Mouse (Mus musculus) layer of hippocampus, postnatal 14 days (tissue): ENCODE measurements around the gene Pygo1. TPM values are rescaled to one million over a fixed set of nuclear protein-coding genes. Genes with fewer than 3 reads are reported as not detected.

ENCODE experiments used
- DNase-seq, 2 experiments: peaks; one replicate each; pipeline ENCODE4 v3.0.0; 2021 to 2022; ENCODE audit warnings: low spot score in 2 of 2, mixed read lengths in 1 of 2
- total RNA-seq, 2 experiments: library from RNA; stranded (reverse); gene quantifications; 2 replicates each; pipeline ENCODE4 v1.2.3; 2021

Pygo1 gene
- total RNA-seq, 2 experiments from 2014 or later: 26.0 to 28.6 TPM

GRCm38 (mm10) chr9:72931166-72931790 lies 5.8 kb downstream of the Pygo1 start:
- peak; percentile 62 to 85 for DNase-seq

- no peak for DNase-seq
These were observed 9.9 kb downstream of the Pygo1 start for GRCm38 (mm10) chr9:72935309-72935708.

- DNase-seq: no peak
These were observed 10.9 kb downstream of the Pygo1 start for GRCm38 (mm10) chr9:72936301-72936700.

- DNase-seq: no peak
These were observed 18.0 kb downstream of the Pygo1 start for GRCm38 (mm10) chr9:72943424-72943823.

GRCm38 (mm10) chr9:72944286-72944685 lies 18.8 kb downstream of the Pygo1 start:
- no peak for DNase-seq

- no peak for DNase-seq
These were observed 21.6 kb downstream of the Pygo1 start for GRCm38 (mm10) chr9:72947010-72947409.

- DNase-seq: no peak
These were observed 24.1 kb downstream of the Pygo1 start for GRCm38 (mm10) chr9:72949572-72949971.

- DNase-seq: no peak
These were observed 29.3 kb downstream of the Pygo1 start for GRCm38 (mm10) chr9:72954746-72955145.

GRCm38 (mm10) chr9:72955546-72955945 lies 30.1 kb downstream of the Pygo1 start:
- DNase-seq: peak in 1 of 2 experiments; percentile 45

- DNase-seq: peak; percentile 69 to 73
These were observed 33.3 kb downstream of the Pygo1 start, which contains the start of the genes Dyx1c1 and Gm44503 for GRCm38 (mm10) chr9:72958521-72959450. Gene Dyx1c1, plus strand, starts transcription at chr9:72958785. Gene Gm44503, plus strand, starts transcription at chr9:72958852.

- no peak for DNase-seq
These were observed 35.9 kb downstream of the Pygo1 start for GRCm38 (mm10) chr9:72961346-72961745.

GRCm38 (mm10) chr9:72961959-72962358 lies 36.5 kb downstream of the Pygo1 start:
- no peak for DNase-seq

GRCm38 (mm10) chr9:72968349-72969061 lies 43.1 kb downstream of the Pygo1 start:
- DNase-seq: peak; percentile 84 to 92

- no peak for DNase-seq
These were observed 44.4 kb downstream of the Pygo1 start for GRCm38 (mm10) chr9:72969874-72970273.

GRCm38 (mm10) chr9:72972435-72972834 lies 47.0 kb downstream of the Pygo1 start:
- peak; percentile 22 to 62 for DNase-seq

GRCm38 (mm10) chr9:72972984-72973383 lies 47.5 kb downstream of the Pygo1 start:
- DNase-seq: no peak

- DNase-seq: no peak
These were observed 49.3 kb downstream of the Pygo1 start for GRCm38 (mm10) chr9:72974734-72975133.

GRCm38 (mm10) chr9:72975242-72975641 lies 49.8 kb downstream of the Pygo1 start:
- DNase-seq: no peak

- no peak for DNase-seq
These were observed 57.6 kb downstream of the Pygo1 start for GRCm38 (mm10) chr9:72983066-72983465.

- DNase-seq: peak; percentile 95 to 98
These were observed 60.1 kb downstream of the Pygo1 start, which contains the start of the genes Ccpg1os and Ccpg1 for GRCm38 (mm10) chr9:72985250-72986220. Gene Ccpg1os, minus strand, starts transcription at chr9:72985382. Gene Ccpg1, plus strand, starts transcription at chr9:72985429.
